Mouse (Mus musculus): ENCODE measurements around the gene Dnah17. TPM values are rescaled to one million over a fixed set of nuclear protein-coding genes. Genes with fewer than 3 reads are reported as not detected.

Dnah17 gene
- polyA plus RNA-seq, 1 experiment from 2014 or later = 0.11 TPM

GRCm38 (mm10) chr11:118085961-118086360 lies 44.5 kb downstream of the Dnah17 start:
- H3K36me3 ChIP-seq (replicated peaks; ENCODE audit: insufficient read depth, low read length) = no peaks in the 10 kb centered on the region
- 74% methylated on average over 8 of the region's 8 CpGs for WGBS (ENCODE audit: insufficient replicate concordance)
- no peak for TF ChIP-seq EP300 (IDR thresholded peaks at IDR 0.05; ENCODE audit: low read depth)
- TF ChIP-seq CTCF (IDR thresholded peaks at IDR 0.05; ENCODE audit: low read depth) = no peak
- no peak overlapping the region for H3K4me2 ChIP-seq (ENCODE audit: low read depth, low read length)
- H3K4me1 ChIP-seq (ENCODE audit: insufficient read depth) = no peaks in the 10 kb centered on the region
- ATAC-seq = no peak
- DNase-seq = no peak
- H3K27ac ChIP-seq (ENCODE audit: low read depth) = no peak overlapping the region
- H3K27me3 ChIP-seq (ENCODE audit: insufficient read depth, low read length) = no peaks in the 10 kb centered on the region
- no peak overlapping the region for H3K9ac ChIP-seq (replicated peaks)
- no peak overlapping the region for H3K4me3 ChIP-seq (ENCODE audit: low read depth, low read length)
- H3K9me3 ChIP-seq (ENCODE audit: low read length) = no peaks in the 10 kb centered on the region

GRCm38 (mm10) chr11:118085176-118085575 lies 45.3 kb downstream of the Dnah17 start:
- WGBS (ENCODE audit: insufficient replicate concordance) = 31% methylated on average over 4 of the region's 4 CpGs
- ATAC-seq = no peak

GRCm38 (mm10) chr11:118084266-118084665 lies 46.2 kb downstream of the Dnah17 start:
- Histone ChIP-seq H3K9ac (replicated peaks) (no peak overlapping the region), H3K36me3 (replicated peaks; ENCODE audit: insufficient read depth, low read length) (no peaks in the 10 kb centered on the region), H3K9me3 (ENCODE audit: low read length) (no peaks in the 10 kb centered on the region), H3K27ac (ENCODE audit: low read depth) (no peak overlapping the region), H3K4me2 (ENCODE audit: low read depth, low read length) (no peak overlapping the region), H3K27me3 (ENCODE audit: insufficient read depth, low read length) (no peaks in the 10 kb centered on the region), H3K4me3 (ENCODE audit: low read depth, low read length) (no peak overlapping the region), H3K4me1 (ENCODE audit: insufficient read depth) (no peaks in the 10 kb centered on the region)
- TF ChIP-seq EP300 (IDR thresholded peaks at IDR 0.05; ENCODE audit: low read depth) (no peak), CTCF (IDR thresholded peaks at IDR 0.05; ENCODE audit: low read depth) (no peak)
- ATAC-seq (no peak), DNase-seq (no peak)
- 63% methylated on average over 3 of the region's 3 CpGs for WGBS (ENCODE audit: insufficient replicate concordance)

More at GRCm38 (mm10) chr11:118085176-118085575, 45.3 kb downstream of the Dnah17 start:
- Histone ChIP-seq H3K9ac (replicated peaks) (no peak overlapping the region), H3K27me3 (ENCODE audit: insufficient read depth, low read length) (no peaks in the 10 kb centered on the region), H3K4me1 (ENCODE audit: insufficient read depth) (no peaks in the 10 kb centered on the region), H3K4me2 (ENCODE audit: low read depth, low read length) (no peak overlapping the region), H3K36me3 (replicated peaks; ENCODE audit: insufficient read depth, low read length) (no peaks in the 10 kb centered on the region), H3K27ac (ENCODE audit: low read depth) (no peak overlapping the region), H3K4me3 (ENCODE audit: low read depth, low read length) (no peak overlapping the region), H3K9me3 (ENCODE audit: low read length) (no peaks in the 10 kb centered on the region)
- no peak for DNase-seq
- TF ChIP-seq CTCF (IDR thresholded peaks at IDR 0.05; ENCODE audit: low read depth) (no peak), EP300 (IDR thresholded peaks at IDR 0.05; ENCODE audit: low read depth) (no peak)

- H3K4me2 ChIP-seq (ENCODE audit: low read depth, low read length) = no peak overlapping the region
- H3K27ac ChIP-seq (ENCODE audit: low read depth) = no peak overlapping the region
- ATAC-seq (no peak), DNase-seq (peak; percentile 79)
- H3K4me3 ChIP-seq (ENCODE audit: low read depth, low read length) = no peak overlapping the region
- H3K27me3 ChIP-seq (ENCODE audit: insufficient read depth, low read length) = no peaks in the 10 kb centered on the region
- WGBS (ENCODE audit: insufficient replicate concordance) = 4% methylated on average over 6 of the region's 6 CpGs
- no peaks in the 10 kb centered on the region for H3K4me1 ChIP-seq (ENCODE audit: insufficient read depth)
- TF ChIP-seq EP300 (IDR thresholded peaks at IDR 0.05; ENCODE audit: low read depth) (no peak), CTCF (IDR thresholded peaks at IDR 0.05; ENCODE audit: low read depth) (peak; percentile 77)
- no peak overlapping the region for H3K9ac ChIP-seq (replicated peaks)
- H3K36me3 ChIP-seq (replicated peaks; ENCODE audit: insufficient read depth, low read length) = no peaks in the 10 kb centered on the region
- H3K9me3 ChIP-seq (ENCODE audit: low read length) = no peaks in the 10 kb centered on the region
Observed at GRCm38 (mm10) chr11:118083811-118084210, 46.6 kb downstream of the Dnah17 start.

GRCm38 (mm10) chr11:118082294-118082693 lies 48.1 kb downstream of the Dnah17 start:
- 75% methylated on average over 14 of the region's 14 CpGs for WGBS (ENCODE audit: insufficient replicate concordance)
- no peaks in the 10 kb centered on the region for H3K9me3 ChIP-seq (ENCODE audit: low read length)
- ATAC-seq = no peak
- H3K36me3 ChIP-seq (replicated peaks; ENCODE audit: insufficient read depth, low read length) = no peaks in the 10 kb centered on the region
- no peak overlapping the region for H3K27ac ChIP-seq (ENCODE audit: low read depth)
- H3K4me3 ChIP-seq (ENCODE audit: low read depth, low read length) = no peak overlapping the region
- no peaks in the 10 kb centered on the region for H3K27me3 ChIP-seq (ENCODE audit: insufficient read depth, low read length)
- no peak overlapping the region for H3K9ac ChIP-seq (replicated peaks)
- TF ChIP-seq CTCF (IDR thresholded peaks at IDR 0.05; ENCODE audit: low read depth) = no peak
- TF ChIP-seq EP300 (IDR thresholded peaks at IDR 0.05; ENCODE audit: low read depth) = no peak
- no peaks in the 10 kb centered on the region for H3K4me1 ChIP-seq (ENCODE audit: insufficient read depth)
- H3K4me2 ChIP-seq (ENCODE audit: low read depth, low read length) = no peak overlapping the region
- DNase-seq = no peak

GRCm38 (mm10) chr11:118079750-118080149 lies 50.7 kb downstream of the Dnah17 start:
- Histone ChIP-seq H3K4me1 (ENCODE audit: insufficient read depth) (no peaks in the 10 kb centered on the region), H3K27me3 (ENCODE audit: insufficient read depth, low read length) (no peaks in the 10 kb centered on the region), H3K9ac (replicated peaks) (no peak overlapping the region), H3K4me3 (ENCODE audit: low read depth, low read length) (no peak overlapping the region), H3K36me3 (replicated peaks; ENCODE audit: insufficient read depth, low read length) (no peaks in the 10 kb centered on the region), H3K27ac (ENCODE audit: low read depth) (no peak overlapping the region), H3K4me2 (ENCODE audit: low read depth, low read length) (no peak overlapping the region), H3K9me3 (ENCODE audit: low read length) (no peaks in the 10 kb centered on the region)
- ATAC-seq = no peak
- DNase-seq = no peak
- WGBS (ENCODE audit: insufficient replicate concordance) = 81% methylated on average over 14 of the region's 14 CpGs
- TF ChIP-seq CTCF (IDR thresholded peaks at IDR 0.05; ENCODE audit: low read depth) (no peak), EP300 (IDR thresholded peaks at IDR 0.05; ENCODE audit: low read depth) (no peak)

GRCm38 (mm10) chr11:118076929-118077328 lies 53.5 kb downstream of the Dnah17 start:
- ATAC-seq (no peak), DNase-seq (no peak)
- WGBS (ENCODE audit: insufficient replicate concordance) = 62% methylated on average over 6 of the region's 6 CpGs

More at GRCm38 (mm10) chr11:118076929-118077328, 53.5 kb downstream of the Dnah17 start:
- Histone ChIP-seq H3K36me3 (replicated peaks; ENCODE audit: insufficient read depth, low read length) (no peaks in the 10 kb centered on the region), H3K4me1 (ENCODE audit: insufficient read depth) (no peaks in the 10 kb centered on the region), H3K27ac (ENCODE audit: low read depth) (no peak overlapping the region), H3K27me3 (ENCODE audit: insufficient read depth, low read length) (no peaks in the 10 kb centered on the region), H3K9ac (replicated peaks) (no peak overlapping the region), H3K4me3 (ENCODE audit: low read depth, low read length) (no peak overlapping the region), H3K4me2 (ENCODE audit: low read depth, low read length) (no peak overlapping the region), H3K9me3 (ENCODE audit: low read length) (no peaks in the 10 kb centered on the region)
- TF ChIP-seq EP300 (IDR thresholded peaks at IDR 0.05; ENCODE audit: low read depth) = no peak
- 0 out of 2 replicates have a peak, but pooled peaks have one; percentile 20 for TF ChIP-seq CTCF (IDR thresholded peaks at IDR 0.05; ENCODE audit: low read depth)

All from liver, postnatal 0 days (tissue).